Mouse (Mus musculus) MEL (cell line): Measurements from ENCODE around the gene Slmap.

Experiments
- E2F4 ChIP-seq: IDR thresholded peaks from 2 replicates; pipeline ENCODE4 v1.6.1; 2011; ENCODE audit warnings: low read depth, low read length, improper control_type of control experiment, borderline replicate concordance
- NELFE ChIP-seq: IDR thresholded peaks from 2 replicates; pipeline ENCODE4 v1.6.1; 2011; ENCODE audit warnings: low read depth, low read length, improper control_type of control experiment

- TF ChIP-seq E2F4 (no peak), NELFE (no peak)
These were observed 128.0 kb downstream of the Slmap start for GRCm38 (mm10) chr14:26406746-26407145.
